Mouse (Mus musculus) neural tube, embryonic 12.5 days (tissue): Measurements from ENCODE around the gene Sdk1. TPM values are rescaled to one million over a fixed set of nuclear protein-coding genes. Genes with fewer than 3 reads are reported as not detected.
A peak's percentile ranks its signal among the peaks of the same experiment; 100 is the strongest.

Experiments
- ATAC-seq: fragments of 200-750 bp; cut with Nextera tagmentation; 2 replicates; pipeline ENCODE4 v1.8.0; 2017; ENCODE audit warnings: low read depth, mild to moderate bottlenecking, moderate TSS enrichment, moderate library complexity; ENCODE audit not compliant: low FRiP score
- H3K27ac ChIP-seq: fragments of 300-500 bp; sonication (generic); 2 replicates; pipeline ENCODE4 v1.5.1; 2016
- H3K27me3 ChIP-seq: fragments of 300-500 bp; sonication (generic); replicated peaks from 2 replicates; pipeline ENCODE4 v1.6.1; 2016; ENCODE audit warnings: mild to moderate bottlenecking
- H3K36me3 ChIP-seq: fragments of 300-500 bp; sonication (generic); 2 replicates; pipeline ENCODE4 v1.6.1; 2016; ENCODE audit warnings: mild to moderate bottlenecking
- H3K4me1 ChIP-seq: fragments of 300-500 bp; sonication (generic); 2 replicates; pipeline ENCODE4 v1.6.1; 2016
- H3K4me2 ChIP-seq: fragments of 300-500 bp; sonication (generic); replicated peaks from 2 replicates; pipeline ENCODE4 v1.6.1; 2016; ENCODE audit warnings: mild to moderate bottlenecking
- H3K4me3 ChIP-seq: fragments of 300-500 bp; sonication (generic); 2 replicates; pipeline ENCODE4 v1.5.1; 2016
- H3K9ac ChIP-seq: fragments of 300-500 bp; sonication (generic); 2 replicates; pipeline ENCODE4 v1.6.1; 2016; ENCODE audit warnings: mild to moderate bottlenecking
- H3K9me3 ChIP-seq: fragments of 300-500 bp; sonication (generic); 2 replicates; pipeline ENCODE4 v1.6.1; 2016; ENCODE audit warnings: mild to moderate bottlenecking
- WGBS: fragments of 180-500 bp; shearing (Covaris S2); methylation state at CpG from one replicate; pipeline ENCODE4 v1.1.7; 2016; 5-methylcytosine and 5-hydroxymethylcytosine counted together
- polyA plus RNA-seq: library from polyadenylated mRNA; unstranded; fragments of >200 nt; fragmentation: Nextera tagmentation; extraction: Ambion mirVana; gene quantifications from 2 replicates; pipeline ENCODE4 v1.2.1, GENCODE M21; 2016

Sdk1 gene
- polyA plus RNA-seq, 1 experiment from 2014 or later, result 4.7 TPM

- 71% methylated on average over 10 of the region's 10 CpGs for WGBS
- H3K9me3 ChIP-seq, result no peaks in the 10 kb centered on the region
- no peak overlapping the region for H3K4me3 ChIP-seq
- no peak overlapping the region for H3K9ac ChIP-seq
- H3K4me2 ChIP-seq, result no peak overlapping the region
- 0 out of 2 replicates have a peak, but pooled peaks have one; percentile 21 for ATAC-seq
- H3K36me3 ChIP-seq, result no peaks in the 10 kb centered on the region
- no peak overlapping the region for H3K27ac ChIP-seq
- 0 out of 2 replicates have a peak, but pooled peaks cover 3% of the 10 kb centered on the region for H3K27me3 ChIP-seq
- no peaks in the 10 kb centered on the region for H3K4me1 ChIP-seq
Measured at GRCm38 (mm10) chr5:141886006-141886405, 644.7 kb downstream of the Sdk1 start.

- Histone ChIP-seq H3K4me2 (no peak overlapping the region), H3K27me3 (0 out of 2 replicates have a peak, but pooled peaks cover 3% of the 10 kb centered on the region), H3K4me1 (no peaks in the 10 kb centered on the region), H3K36me3 (no peaks in the 10 kb centered on the region), H3K27ac (no peak overlapping the region), H3K9me3 (no peaks in the 10 kb centered on the region), H3K9ac (no peak overlapping the region), H3K4me3 (no peak overlapping the region)
- WGBS, result 76% methylated on average over 9 of the region's 9 CpGs
- ATAC-seq, result no peak
Measured at GRCm38 (mm10) chr5:141889766-141890165, 648.5 kb downstream of the Sdk1 start.

DNA sequence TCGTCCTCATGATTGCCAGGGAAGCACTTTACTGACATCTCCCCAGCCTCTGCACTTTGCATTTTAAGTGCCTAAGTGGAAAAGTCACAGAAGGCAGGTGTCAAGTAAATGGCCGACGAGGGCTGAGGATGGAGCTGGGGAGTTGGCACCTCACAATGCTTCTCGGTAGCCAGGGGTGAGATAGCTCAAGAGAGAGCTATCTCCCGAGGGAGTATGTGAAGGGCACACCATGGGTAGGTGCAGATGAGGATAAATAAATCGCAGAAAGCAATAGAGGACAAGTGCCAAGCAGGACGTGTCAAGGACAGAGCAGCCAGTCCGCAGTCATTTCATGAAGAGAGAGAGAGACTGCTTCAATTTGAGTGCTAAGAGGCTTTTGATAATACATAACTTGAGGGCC, 655.1 kb downstream of the Sdk1 start:
- Histone ChIP-seq H3K4me1 (no peaks in the 10 kb centered on the region), H3K27ac (no peak overlapping the region), H3K9me3 (peaks cover 5% of the 10 kb centered on the region; the same call in 1 of the 2 replicates), H3K9ac (no peak overlapping the region), H3K27me3 (no peaks in the 10 kb centered on the region), H3K36me3 (no peaks in the 10 kb centered on the region), H3K4me2 (no peak overlapping the region), H3K4me3 (no peak overlapping the region)
- 82% methylated on average over 8 of the region's 8 CpGs for WGBS
- no peak for ATAC-seq

- Histone ChIP-seq H3K4me1 (no peaks in the 10 kb centered on the region), H3K9me3 (peaks cover 5% of the 10 kb centered on the region; the same call in 1 of the 2 replicates), H3K9ac (no peak overlapping the region), H3K4me2 (no peak overlapping the region), H3K36me3 (no peaks in the 10 kb centered on the region), H3K27ac (no peak overlapping the region), H3K4me3 (no peak overlapping the region), H3K27me3 (no peaks in the 10 kb centered on the region)
- ATAC-seq, result no peak
- WGBS, result 56% methylated on average over 2 of the region's 2 CpGs
Measured at GRCm38 (mm10) chr5:141897481-141897880, 656.2 kb downstream of the Sdk1 start.

DNA sequence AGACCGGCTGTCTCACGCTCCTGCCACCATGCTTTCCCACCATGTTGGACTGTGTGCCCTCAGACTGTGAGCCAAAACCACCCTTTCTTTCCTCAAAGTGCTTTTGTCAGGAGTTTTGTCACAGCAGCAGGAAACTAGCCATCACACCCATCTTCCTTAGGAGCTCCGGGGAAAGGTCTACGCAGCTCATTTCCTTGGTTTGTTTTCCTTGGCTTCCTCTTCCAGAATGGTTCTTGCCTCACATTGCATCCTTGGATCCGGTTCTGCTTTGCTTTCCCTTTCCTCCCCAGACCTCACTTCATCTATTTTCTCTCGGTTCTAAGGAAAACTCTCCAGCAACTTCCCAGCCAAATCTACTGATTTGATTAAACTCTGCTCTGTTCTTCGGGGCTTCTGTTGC, 658.5 kb downstream of the Sdk1 start:
- Histone ChIP-seq H3K36me3 (no peaks in the 10 kb centered on the region), H3K4me3 (no peak overlapping the region), H3K27me3 (no peaks in the 10 kb centered on the region), H3K9me3 (peaks cover 5% of the 10 kb centered on the region; the same call in 1 of the 2 replicates), H3K27ac (no peak overlapping the region), H3K4me2 (no peak overlapping the region), H3K4me1 (no peaks in the 10 kb centered on the region), H3K9ac (no peak overlapping the region)
- no peak for ATAC-seq
- 91% methylated on average over 7 of the region's 7 CpGs for WGBS

- H3K27me3 ChIP-seq, result no peaks in the 10 kb centered on the region
- no peak overlapping the region for H3K4me2 ChIP-seq
- H3K36me3 ChIP-seq, result no peaks in the 10 kb centered on the region
- no peak overlapping the region for H3K9ac ChIP-seq
- no peak for ATAC-seq
- peaks cover 5% of the 10 kb centered on the region; the same call in 1 of the 2 replicates for H3K9me3 ChIP-seq
- H3K27ac ChIP-seq, result no peak overlapping the region
- 61% methylated on average over 16 of the region's 16 CpGs for WGBS
- no peak overlapping the region for H3K4me3 ChIP-seq
- no peaks in the 10 kb centered on the region for H3K4me1 ChIP-seq
Measured at GRCm38 (mm10) chr5:141902544-141903250, 661.4 kb downstream of the Sdk1 start.

GRCm38 (mm10) chr5:141910444-141910843, 669.2 kb downstream of the Sdk1 start:
- Histone ChIP-seq H3K36me3 (no peaks in the 10 kb centered on the region), H3K27ac (no peak overlapping the region), H3K9me3 (no peaks in the 10 kb centered on the region), H3K4me1 (no peaks in the 10 kb centered on the region), H3K4me2 (no peak overlapping the region), H3K4me3 (no peak overlapping the region), H3K9ac (no peak overlapping the region), H3K27me3 (no peaks in the 10 kb centered on the region)
- ATAC-seq, result no peak
- 78% methylated on average over 3 of the region's 3 CpGs for WGBS

DNA sequence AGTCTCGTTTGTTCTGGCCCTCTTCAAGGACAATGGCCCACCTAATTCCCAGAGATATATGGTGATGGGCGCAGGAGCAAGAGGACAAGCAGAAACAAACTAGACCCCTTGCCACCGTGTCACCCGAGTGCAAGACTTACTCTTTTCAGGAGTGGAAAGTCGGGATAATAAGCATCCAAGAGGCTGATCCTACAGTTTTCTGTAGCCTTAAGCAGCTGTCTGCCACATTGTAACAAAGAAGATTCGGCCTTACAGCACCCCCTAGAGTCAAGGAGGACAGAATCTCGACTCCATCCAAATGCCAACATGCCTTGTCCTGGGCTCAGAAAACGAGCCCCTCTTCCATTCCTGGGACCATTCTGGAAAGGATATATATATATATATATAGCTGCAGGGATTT, 669.6 kb downstream of the Sdk1 start:
- Histone ChIP-seq H3K27ac (no peak overlapping the region), H3K4me1 (no peaks in the 10 kb centered on the region), H3K4me2 (no peak overlapping the region), H3K9me3 (no peaks in the 10 kb centered on the region), H3K27me3 (no peaks in the 10 kb centered on the region), H3K9ac (no peak overlapping the region), H3K4me3 (no peak overlapping the region), H3K36me3 (no peaks in the 10 kb centered on the region)
- 64% methylated on average over 8 of the region's 8 CpGs for WGBS
- ATAC-seq, result no peak

GRCm38 (mm10) chr5:141912881-141913280, 671.6 kb downstream of the Sdk1 start:
- Histone ChIP-seq H3K9me3 (no peaks in the 10 kb centered on the region), H3K27ac (no peak overlapping the region), H3K36me3 (no peaks in the 10 kb centered on the region), H3K4me2 (no peak overlapping the region), H3K4me1 (no peaks in the 10 kb centered on the region), H3K9ac (no peak overlapping the region), H3K27me3 (no peaks in the 10 kb centered on the region), H3K4me3 (no peak overlapping the region)
- no peak for ATAC-seq
- 88% methylated on average over 7 of the region's 7 CpGs for WGBS

- Histone ChIP-seq H3K9ac (no peak overlapping the region), H3K4me1 (no peaks in the 10 kb centered on the region), H3K4me3 (no peak overlapping the region), H3K27me3 (no peaks in the 10 kb centered on the region), H3K36me3 (no peaks in the 10 kb centered on the region), H3K4me2 (no peak overlapping the region), H3K27ac (no peak overlapping the region), H3K9me3 (no peaks in the 10 kb centered on the region)
- 42% methylated on average over 2 of the region's 2 CpGs for WGBS
- no peak for ATAC-seq
Measured at GRCm38 (mm10) chr5:141916954-141917353, 675.7 kb downstream of the Sdk1 start.

DNA sequence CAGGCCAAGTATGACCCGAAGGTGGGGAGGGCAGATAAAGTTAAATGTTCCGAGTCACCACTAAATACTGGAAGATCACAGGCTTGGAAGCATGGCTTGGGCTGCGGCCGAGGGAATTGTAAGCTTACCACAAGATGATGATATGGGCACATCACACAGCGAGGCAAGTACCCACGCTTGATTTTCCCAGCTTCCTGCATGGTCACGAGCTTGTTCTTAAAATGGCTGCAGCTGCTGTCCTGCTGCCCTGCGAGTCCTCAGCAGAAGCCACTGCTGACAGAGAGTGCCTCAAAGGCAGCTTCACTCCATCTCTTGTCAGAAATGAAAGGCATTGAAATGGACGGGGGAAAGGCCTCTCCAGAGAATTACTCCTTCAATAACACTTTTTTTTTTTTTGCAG, 697.7 kb downstream of the Sdk1 start:
- no peak for ATAC-seq
- Histone ChIP-seq H3K27ac (no peak overlapping the region), H3K4me3 (no peak overlapping the region), H3K27me3 (no peaks in the 10 kb centered on the region), H3K9me3 (no peaks in the 10 kb centered on the region), H3K36me3 (no peaks in the 10 kb centered on the region), H3K4me1 (no peaks in the 10 kb centered on the region), H3K9ac (no peak overlapping the region), H3K4me2 (no peak overlapping the region)
- 85% methylated on average over 9 of the region's 9 CpGs for WGBS

DNA sequence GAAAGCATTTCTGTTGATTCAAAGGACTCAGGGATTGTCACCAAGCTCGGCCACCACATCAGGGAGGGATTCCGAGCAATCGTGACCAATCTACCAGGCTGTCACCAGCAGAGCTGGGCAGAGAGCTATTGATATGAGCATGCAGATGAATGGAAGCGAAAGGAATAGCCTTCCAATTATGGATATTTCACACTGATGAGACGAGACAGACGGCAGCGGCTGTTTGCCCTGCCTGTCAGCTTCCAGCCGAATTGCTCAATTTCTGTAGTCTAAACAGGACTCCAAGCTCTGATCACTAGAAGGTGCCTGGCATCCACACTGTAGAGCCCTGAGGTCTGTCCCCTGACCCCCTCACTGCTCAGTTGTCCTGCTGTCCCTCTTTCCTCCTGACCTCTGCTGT, 699.3 kb downstream of the Sdk1 start:
- H3K4me1 ChIP-seq, result no peaks in the 10 kb centered on the region
- H3K4me3 ChIP-seq, result no peak overlapping the region
- no peaks in the 10 kb centered on the region for H3K27me3 ChIP-seq
- no peaks in the 10 kb centered on the region for H3K36me3 ChIP-seq
- no peak overlapping the region for H3K9ac ChIP-seq
- no peak for ATAC-seq
- WGBS, result 90% methylated on average over 8 of the region's 8 CpGs
- H3K27ac ChIP-seq, result no peak overlapping the region
- H3K9me3 ChIP-seq, result no peaks in the 10 kb centered on the region
- no peak overlapping the region for H3K4me2 ChIP-seq

- H3K27me3 ChIP-seq, result no peaks in the 10 kb centered on the region
- no peaks in the 10 kb centered on the region for H3K9me3 ChIP-seq
- H3K27ac ChIP-seq, result no peak overlapping the region
- H3K4me1 ChIP-seq, result peaks cover 15% of the 10 kb centered on the region; the same call in 1 of the 2 replicates
- no peak overlapping the region for H3K4me3 ChIP-seq
- H3K36me3 ChIP-seq, result no peaks in the 10 kb centered on the region
- H3K9ac ChIP-seq, result no peak overlapping the region
- no peak overlapping the region for H3K4me2 ChIP-seq
- WGBS, result 48% methylated on average over 11 of the region's 11 CpGs
- no peak for ATAC-seq
Measured at GRCm38 (mm10) chr5:141950791-141951190, 709.5 kb downstream of the Sdk1 start.
